Mouse (Mus musculus) G1E-ER4 (cell line): Measurements from ENCODE around the gene Hmg20b. TPM values are rescaled to one million over a fixed set of nuclear protein-coding genes. Genes with fewer than 3 reads are reported as not detected.

ENCODE experiments used
- GATA1 ChIP-seq: IDR thresholded peaks from one replicate; pipeline ENCODE4 v1.8.0; 2012; ENCODE audit warnings: low read length, inconsistent platforms
- polyA plus RNA-seq: library from polyadenylated mRNA; stranded (reverse); fragments of >175 nt; gene quantifications from 2 replicates; pipeline ENCODE4 v1.2.3, GENCODE M21; 2012

Gene Hmg20b
- polyA plus RNA-seq, 1 experiment: 236 TPM

GRCm38 (mm10) chr10:81314201-81314600, 36.1 kb downstream of the Hmg20b start:
- no peak for TF ChIP-seq GATA1

DNA sequence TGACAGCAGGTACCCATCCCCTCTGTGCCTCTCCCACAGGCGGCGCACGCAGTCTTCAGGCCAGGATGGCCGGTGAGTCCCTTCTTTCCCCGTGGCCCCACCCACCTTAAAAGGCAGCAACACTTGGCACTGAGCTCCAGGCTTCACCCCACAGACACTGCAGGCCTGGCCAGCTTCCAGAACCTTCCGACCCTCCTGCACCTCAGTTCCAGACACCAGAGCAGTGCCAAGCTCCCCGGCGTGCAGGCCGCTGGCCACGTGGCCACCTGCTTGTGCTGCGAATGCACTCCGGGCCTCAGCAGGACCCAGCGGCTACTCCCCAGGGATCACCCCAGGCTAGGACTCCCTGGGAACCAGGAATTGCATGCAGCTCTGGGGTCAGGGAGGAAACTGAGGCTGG, 36.7 kb downstream of the Hmg20b start:
- TF ChIP-seq GATA1: no peak

DNA sequence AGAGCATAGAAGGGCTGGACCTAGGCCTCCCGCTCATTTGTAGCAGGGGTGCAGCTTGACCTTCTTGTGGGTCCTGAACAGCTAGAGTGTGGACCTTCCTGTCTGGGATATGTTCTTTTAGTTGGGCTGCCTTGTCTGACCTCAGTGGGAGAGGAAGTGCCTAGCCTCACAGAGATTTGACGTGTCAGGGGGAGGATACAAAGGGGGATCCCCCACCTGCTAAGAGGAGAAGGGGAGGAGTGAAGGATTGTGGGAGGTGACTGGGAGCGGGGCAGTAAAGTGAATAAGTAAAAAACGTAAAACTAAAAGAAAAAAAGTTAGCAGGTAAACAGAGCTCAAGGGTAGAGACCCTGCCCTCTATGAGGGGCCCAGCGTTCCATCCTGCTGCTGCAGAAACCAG, 40.7 kb downstream of the Hmg20b start:
- no peak for TF ChIP-seq GATA1

GRCm38 (mm10) chr10:81306837-81307682, 43.2 kb downstream of the Hmg20b start:
- TF ChIP-seq GATA1: no peak

DNA sequence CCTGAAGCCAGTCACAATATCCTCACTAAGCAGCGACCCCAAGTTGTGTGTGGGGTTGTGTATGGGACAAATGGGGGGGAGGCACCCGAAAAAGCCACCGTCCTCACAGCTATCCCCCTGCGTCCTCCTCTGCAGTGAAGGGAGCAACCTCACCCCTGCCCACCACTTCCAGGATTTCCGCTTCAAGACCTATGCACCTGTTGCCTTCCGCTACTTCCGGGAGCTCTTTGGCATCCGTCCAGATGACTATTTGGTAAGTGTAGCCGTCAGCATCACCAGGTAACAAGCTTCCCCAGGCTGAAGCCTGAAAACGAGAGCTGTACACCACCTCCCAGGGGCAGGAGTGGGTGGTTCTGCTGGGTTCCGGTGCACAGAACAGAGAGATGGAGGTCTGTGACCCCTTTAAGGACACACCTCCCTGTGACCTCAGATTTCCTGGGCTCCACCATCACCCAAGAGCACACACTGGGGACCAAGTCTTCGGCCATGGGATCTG, 44.1 kb downstream of the Hmg20b start:
- no peak for TF ChIP-seq GATA1

GRCm38 (mm10) chr10:81305663-81306062, 44.6 kb downstream of the Hmg20b start:
- TF ChIP-seq GATA1: no peak

- TF ChIP-seq GATA1: no peak
Observed at GRCm38 (mm10) chr10:81304597-81305238, 45.6 kb downstream of the Hmg20b start.

- no peak for TF ChIP-seq GATA1
Observed at GRCm38 (mm10) chr10:81303761-81304160, 46.5 kb downstream of the Hmg20b start.

GRCm38 (mm10) chr10:81303258-81303657, 47.0 kb downstream of the Hmg20b start:
- no peak for TF ChIP-seq GATA1

DNA sequence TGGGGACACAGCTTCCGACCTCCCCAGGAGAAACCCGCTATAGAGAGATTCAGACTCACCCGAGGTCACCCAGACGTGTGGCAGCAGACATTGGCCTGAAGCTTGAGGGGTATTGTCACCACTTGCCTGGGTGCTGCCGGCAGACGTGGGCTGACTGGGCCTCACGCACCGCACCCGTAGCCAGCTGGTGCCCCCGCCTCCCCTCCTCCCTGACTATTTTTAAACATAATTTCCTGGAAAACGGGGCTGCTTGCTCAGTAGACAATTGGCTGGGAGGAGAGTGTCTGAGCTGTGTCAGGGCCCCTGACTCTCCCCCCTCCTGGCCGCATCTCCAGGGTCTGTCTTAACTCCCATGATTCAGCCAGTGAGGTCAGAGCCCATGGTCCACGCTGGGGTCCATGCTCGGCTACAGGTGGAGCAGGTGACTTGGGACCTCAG, 47.5 kb downstream of the Hmg20b start:
- no peak for TF ChIP-seq GATA1

DNA sequence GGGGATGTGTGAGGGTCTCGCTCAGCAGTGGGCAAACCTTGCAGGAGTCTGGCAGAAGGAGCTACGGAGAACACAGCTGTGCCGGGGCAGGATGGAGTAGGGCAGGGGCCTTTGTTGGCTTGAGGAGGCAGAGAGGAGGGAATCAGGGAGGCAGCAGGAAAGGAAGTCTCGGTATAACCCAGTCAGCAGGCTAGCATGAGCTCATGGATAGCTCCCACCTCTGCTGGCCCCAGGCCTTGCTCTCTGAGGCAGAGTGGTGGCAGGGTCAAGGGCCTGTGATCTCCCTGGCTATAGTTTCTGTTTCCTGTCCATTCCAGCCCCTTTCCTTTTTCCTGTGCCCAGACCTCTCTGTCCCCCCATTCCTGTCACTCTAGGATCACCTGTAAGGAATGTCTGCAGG, 48.0 kb downstream of the Hmg20b start:
- TF ChIP-seq GATA1: no peak

GRCm38 (mm10) chr10:81301321-81301720, 49.0 kb downstream of the Hmg20b start:
- no peak for TF ChIP-seq GATA1

- no peak for TF ChIP-seq GATA1
Observed at GRCm38 (mm10) chr10:81300352-81300907, 49.9 kb downstream of the Hmg20b start.

GRCm38 (mm10) chr10:81299585-81300351, 50.5 kb downstream of the Hmg20b start:
- TF ChIP-seq GATA1: no peak

GRCm38 (mm10) chr10:81298369-81299100, 51.7 kb downstream of the Hmg20b start:
- TF ChIP-seq GATA1: no peak

GRCm38 (mm10) chr10:81297845-81298244, 52.4 kb downstream of the Hmg20b start:
- no peak for TF ChIP-seq GATA1
